Mouse (Mus musculus): Measurements from ENCODE around the gene Slc24a4.

The Slc24a4 gene

DNA sequence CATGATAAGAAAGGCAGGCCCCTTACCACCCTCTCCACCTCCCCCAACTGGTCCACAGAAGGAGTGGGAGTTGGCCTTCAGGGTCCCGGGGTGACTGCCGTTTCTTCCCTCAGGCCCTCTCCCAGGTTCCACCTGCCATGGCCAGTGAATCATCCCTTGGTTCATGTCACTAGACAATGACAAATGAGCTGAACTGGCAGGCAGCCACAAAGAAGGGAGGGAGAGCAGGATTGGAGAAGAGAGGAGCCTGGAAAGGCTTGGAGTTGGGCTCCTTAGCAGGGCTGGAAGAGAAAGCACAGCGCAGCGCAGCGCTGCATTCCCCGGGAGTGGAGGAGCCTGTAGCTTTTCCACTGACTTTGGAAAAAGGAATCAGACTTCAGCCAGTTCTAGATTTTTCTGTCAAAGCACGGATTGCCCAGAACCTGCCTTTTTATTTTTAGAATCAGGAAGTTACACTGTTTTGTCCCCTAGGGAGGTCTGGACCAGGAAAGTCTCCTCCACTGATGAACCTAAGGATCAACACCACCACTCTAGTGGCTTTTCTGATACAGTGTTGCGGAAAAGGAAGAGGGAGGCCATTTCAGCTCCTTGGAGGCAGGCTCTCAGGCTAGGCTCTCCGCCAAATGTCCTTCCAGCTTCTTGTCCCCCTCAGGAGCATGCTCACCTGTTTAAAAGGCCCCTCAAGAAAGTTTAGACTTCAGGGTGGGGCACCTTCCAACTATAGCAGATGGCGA lies 158.3 kb downstream of the Slc24a4 start:
- peak; percentile 75 for DNase-seq

DNA sequence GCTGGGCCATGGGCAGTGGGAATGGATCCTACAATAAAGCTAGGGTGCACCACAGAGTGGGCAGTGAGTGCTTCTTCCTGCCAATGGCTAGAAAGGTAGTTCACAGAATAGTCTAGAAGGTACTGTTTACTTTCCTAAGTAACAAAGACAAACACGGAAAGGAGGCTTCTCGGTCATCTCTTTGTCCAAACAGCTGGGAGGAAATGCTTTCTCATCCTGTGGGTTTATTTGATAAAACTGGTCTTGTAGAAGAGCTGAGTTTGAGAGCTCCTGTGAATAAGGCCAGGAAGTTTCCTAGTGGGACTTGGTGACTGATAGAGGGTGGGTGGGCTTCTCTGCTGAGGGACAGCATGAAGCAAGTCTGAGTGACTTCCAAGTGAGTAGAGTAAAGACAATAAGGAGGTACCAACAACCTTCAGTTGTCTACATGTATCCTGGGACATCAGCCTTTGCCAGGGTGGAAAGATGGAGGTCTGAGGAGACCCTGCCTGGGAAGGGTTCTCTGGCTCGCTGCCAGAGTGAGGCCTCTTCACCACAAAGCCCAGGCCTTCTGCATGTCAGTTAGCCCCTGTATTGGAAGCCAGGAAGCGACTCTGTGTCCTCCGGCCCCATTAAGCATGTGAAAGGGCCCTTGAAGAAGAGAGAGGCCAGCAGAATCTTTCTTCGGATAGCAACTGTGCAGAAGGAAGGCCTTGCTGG lies 159.5 kb downstream of the Slc24a4 start:
- DNase-seq = no peak

DNA sequence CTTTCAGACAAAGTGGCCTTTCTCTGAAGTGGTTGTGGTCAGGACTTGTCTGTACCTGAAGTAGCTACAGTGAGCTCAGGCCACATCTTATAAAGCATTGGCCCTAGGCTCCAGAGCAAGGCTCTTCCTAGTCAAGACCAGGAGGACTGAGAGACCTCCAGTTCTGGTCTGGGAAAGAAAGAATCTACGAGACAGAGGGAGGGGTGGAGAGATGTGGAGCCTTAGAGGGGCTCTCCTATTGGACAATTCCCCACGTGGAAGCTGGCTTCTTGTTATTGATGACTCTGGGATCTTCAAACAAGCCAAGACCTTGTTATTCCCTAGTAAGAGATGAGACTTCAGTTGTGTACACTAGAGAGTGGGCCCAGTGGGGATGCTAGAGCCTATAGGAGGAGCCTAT lies 160.3 kb downstream of the Slc24a4 start:
- DNase-seq = no peak

DNA sequence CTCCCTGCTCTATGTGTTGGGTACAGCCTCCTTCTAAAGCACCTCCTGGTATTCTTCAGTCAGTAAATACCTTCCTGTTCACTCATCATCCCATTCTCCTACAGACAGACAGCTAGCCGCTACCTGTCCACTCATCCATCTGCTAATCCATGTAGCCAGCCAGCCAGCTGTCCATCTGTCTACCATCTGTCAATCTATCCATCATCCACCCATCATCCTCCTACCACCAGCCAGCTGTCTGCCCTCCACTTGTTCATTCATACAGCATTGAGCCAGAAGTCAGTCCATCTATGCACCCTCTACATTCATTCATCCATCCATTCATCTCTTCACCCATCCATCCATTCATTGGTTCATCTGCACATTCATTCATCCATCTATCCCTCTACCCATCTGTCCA lies 161.0 kb downstream of the Slc24a4 start:
- DNase-seq = no peak

DNA sequence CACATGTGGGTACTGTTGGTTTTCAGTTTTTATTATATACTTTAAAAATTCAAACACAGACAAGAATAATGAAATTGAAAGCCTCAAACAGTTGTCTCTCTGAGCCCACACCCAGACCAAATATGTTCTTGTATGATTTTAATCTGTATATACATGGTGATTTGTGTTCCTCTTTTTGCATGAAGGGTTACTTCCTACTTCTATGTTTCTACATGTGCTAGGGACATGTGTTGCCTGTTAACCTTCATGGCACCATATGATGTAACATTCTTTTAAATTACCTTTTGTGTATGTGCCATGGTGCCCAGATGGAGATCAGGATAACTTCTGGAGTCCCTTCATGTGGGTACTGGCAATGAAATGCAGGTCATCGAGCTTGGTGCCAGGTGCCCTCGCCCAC lies 162.1 kb downstream of the Slc24a4 start:
- DNase-seq = no peak

DNA sequence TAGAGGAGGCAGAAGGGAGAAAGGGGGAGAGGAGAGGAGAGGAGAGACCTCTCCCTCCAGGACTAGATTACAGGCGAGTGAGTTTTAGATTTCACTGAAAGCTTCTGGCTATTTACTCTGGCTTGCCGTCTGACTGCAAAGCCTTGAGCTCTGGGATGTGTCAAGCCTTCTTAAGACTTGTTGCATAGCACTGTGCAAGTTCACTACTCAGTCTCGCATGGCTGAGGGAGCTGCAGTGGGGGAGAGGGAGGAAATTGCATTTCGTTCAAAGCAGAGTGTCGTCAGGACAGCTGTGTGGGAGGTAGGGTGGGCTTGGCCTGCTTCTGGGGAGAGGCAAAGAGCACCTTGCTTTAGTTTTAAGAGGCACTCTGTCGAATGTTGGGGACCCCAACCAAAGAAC lies 163.2 kb downstream of the Slc24a4 start:
- DNase-seq = no peak

DNA sequence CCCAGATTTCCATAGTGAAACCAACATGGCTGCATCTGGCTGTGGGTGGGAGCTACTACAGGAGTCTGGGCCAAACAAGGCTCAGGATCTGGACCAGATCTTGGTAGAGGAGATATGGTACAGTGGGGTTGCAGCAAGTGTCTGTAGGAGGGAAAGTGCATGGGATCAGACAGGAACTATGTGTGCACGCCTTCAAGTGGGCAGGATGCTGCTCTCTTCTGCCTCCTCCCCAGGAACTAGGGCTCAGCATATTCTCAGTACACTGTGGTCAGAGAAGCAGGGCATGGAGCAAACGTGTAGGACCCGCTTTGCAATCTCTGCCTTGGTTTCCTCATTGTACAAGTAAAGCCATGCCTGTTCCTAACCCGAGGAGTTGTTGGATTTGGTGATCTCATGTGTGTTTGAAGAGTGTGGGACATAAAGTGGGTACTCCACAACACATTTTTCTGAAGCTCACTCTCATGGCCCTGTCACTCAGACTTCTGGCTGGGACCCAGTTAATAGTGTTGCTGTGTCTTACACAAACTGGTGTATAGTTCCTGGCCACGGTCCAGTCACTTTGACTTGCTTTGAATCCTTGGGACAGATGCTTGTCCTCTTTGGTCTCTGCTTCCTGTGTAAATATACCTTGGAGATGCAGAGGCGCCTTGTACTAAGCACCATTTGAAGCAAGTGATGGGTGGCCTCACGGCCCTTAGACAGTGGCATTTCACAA lies 164.1 kb downstream of the Slc24a4 start:
- DNase-seq = no peak

DNA sequence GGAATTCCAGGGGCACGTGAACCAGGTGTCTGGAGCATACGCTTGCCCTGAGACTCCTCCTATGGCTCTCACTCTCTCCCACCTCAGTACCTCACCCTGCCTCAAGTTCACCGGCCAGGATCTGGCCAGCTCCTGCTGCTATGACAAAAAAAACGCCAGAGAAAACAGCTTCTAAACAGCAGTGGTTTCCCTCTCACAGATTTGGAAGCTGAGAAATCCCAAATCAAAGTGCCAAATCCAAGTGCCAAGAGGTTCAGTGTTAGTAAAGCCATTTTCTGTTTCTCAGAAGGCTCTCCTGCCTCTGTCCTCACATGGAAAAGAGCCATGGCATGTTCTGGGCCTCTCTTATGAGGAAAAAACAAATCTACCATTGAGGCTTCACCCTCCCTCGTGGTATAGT lies 166.1 kb downstream of the Slc24a4 start:
- no peak for DNase-seq

DNA sequence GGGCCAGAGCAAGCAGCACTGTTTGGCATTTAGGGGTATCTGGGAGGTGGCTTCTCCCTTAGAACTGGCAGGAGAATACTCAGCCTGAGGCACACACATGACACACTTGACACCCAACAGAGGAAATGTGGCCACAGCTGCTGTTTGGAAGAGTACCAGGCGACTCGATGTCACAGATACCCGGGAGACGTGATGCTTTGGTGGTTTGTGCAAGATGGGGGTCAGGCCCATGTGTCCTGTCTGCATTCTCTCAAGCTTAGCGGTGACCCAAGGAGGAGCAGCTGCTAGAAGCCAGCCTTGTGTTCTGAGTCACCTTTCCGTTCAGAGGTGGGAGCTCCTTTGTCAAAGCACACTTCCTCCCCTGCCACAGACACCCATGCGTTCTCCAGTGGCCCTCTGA lies 166.7 kb downstream of the Slc24a4 start:
- DNase-seq = no peak

DNA sequence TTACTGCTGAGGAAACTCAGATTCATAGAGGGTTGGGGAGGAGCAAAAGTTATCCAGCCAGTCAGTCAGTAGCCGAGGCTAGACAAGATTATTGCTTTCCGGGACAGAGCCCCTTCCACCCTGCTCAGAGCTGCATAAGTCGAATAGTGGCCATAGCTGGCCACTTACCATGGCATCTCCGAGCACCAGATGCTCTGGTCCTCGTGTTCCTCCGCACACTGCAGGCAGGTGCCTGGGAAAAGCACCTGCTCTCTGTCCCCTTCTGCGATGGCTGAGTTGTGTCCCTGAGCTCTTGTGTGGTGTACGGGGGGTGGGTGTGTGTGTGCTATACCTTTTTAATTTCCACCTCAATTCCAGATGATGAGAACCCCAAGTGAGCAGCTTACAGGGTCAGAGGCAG lies 167.1 kb downstream of the Slc24a4 start:
- DNase-seq = no peak

DNA sequence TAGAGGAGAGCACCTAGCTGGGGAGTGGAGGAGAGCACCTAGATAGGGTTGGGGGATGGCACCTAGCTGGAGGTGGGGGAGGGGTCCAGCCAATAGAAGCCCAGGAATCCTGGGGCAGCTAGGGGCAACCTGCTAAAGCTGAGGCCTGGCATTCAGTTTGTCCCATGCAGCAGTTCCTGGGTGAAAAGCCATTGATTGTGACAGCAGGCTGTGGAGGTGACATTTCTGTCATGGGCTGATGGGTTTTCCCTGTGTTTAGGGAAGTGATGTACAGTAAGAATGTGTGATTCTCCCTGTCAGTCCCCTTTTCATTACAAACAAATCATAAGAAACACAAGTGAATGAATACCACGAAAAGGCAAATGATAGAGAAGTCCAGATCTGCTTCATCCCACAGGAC lies 167.8 kb downstream of the Slc24a4 start:
- DNase-seq = no peak

DNA sequence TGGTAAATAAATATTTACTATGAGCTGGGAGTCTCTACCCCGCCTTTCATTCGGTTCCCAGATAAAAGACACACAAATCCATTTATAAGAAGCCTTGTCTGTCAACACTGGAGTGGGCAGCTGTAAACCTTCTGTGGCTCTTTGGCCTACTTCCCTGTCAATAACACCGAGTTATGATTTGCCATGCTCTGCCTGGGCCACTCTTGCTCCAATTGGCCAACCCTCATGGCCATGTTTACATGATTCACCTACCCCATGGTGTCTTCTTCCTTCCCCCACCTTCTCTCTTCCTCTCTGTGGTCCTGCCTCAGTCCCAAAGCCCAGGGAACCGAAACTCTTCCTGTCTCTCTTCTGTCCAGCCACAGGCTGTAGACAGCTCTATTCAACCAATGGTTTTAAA lies 168.4 kb downstream of the Slc24a4 start:
- no peak for DNase-seq

DNA sequence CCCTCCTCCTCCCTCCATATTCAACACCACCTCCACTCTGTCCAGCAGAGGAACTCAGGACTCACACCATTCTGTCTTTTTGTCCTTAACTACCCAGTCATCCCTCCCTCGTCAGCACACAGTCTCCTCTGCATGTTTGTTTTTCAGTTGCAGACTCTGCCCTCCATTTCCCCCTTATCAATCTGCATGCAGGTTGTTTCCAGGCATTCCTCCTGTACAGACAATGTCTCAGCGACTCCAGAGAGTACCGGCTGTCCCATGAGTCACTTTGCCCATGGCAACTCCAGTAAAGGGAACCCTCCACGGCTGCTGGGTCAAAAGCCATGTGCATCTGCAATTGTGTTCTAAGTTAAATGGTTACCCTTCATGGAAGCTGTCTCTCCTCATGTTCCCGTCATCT lies 170.7 kb downstream of the Slc24a4 start:
- no peak for DNase-seq

DNA sequence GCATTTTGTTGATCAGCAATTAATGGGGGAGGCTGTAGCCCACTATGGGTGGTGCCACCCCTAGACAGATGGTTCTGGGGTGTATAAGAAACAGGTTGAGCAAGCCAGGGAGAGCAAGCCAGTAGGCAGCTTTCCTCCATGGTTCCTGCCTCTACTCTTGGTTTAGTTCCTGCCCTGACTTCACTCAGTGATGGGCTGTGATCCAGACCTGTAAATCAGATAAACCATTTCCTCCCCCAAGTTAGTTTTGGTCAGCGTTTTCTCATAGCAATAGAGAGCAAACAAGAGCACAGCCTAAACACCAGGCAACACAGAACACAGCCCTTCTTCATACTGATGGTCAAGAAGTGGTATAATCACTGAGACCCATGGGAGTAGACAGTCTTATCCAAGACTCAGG lies 173.1 kb downstream of the Slc24a4 start:
- DNase-seq = no peak

DNA sequence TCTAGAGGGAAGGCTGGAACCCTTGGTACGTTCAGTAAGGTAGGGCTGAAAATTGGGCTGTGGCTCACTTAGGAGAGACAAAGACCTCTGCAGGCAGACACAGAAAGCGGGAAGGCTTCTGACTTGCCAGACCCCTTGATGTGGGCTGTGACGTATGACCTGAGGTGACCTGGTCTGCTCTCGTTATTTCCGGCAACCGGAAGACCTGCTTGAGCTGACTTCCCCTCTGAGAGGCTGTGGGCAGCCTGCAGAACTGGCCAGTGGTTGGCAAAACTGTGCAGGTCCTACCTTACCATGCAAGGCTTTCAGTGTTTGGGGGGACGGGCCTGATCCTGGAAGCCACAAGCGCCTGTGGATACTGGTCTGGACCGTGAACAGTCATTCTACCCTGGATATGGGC lies 173.8 kb downstream of the Slc24a4 start:
- DNase-seq = peak; percentile 37

DNA sequence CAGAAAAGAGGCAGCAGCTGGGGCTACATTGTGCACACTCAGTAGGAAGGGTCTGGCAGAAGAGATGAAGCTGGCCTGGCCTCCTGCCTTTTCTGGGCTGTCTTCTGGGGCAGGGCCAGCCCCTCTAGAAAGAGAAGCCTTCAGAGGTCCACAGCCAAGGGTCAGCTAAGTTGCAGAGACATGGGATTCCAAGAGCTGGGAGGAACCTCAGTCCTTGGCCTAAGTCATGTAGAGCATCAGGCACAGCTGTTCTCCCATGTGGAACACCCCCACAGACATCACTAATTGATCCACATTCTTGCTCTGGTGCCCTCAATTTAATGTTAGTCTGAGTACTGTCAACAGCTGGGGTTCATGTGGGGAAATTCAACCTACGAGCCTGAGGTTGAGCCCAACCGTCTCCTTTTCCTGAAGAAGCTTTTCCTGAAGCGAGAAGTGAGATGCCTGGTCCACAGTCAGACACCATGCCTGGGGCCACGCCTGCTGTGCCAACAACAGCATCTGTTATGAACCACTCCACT lies 174.4 kb downstream of the Slc24a4 start:
- DNase-seq = peak; percentile 47

DNA sequence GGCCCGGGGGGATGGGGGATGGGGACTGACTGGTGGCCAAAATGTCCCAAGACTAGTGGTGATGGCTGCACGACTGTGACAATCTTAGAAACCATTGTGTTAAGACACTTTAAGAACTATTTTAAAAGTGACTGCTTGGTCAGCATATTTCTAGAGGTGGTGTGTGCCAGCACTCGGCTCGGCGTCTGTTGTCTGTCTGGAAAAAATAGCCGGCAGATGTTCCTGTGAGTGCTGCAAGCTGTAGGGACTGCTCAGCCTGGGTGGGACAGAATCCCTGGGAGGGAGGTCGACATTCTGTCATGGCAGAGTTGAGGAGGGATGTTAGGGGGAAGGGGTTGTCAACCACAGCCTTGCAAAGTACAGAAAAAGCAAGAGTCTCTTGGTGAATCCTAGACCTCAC lies 175.3 kb downstream of the Slc24a4 start:
- no peak for DNase-seq

DNA sequence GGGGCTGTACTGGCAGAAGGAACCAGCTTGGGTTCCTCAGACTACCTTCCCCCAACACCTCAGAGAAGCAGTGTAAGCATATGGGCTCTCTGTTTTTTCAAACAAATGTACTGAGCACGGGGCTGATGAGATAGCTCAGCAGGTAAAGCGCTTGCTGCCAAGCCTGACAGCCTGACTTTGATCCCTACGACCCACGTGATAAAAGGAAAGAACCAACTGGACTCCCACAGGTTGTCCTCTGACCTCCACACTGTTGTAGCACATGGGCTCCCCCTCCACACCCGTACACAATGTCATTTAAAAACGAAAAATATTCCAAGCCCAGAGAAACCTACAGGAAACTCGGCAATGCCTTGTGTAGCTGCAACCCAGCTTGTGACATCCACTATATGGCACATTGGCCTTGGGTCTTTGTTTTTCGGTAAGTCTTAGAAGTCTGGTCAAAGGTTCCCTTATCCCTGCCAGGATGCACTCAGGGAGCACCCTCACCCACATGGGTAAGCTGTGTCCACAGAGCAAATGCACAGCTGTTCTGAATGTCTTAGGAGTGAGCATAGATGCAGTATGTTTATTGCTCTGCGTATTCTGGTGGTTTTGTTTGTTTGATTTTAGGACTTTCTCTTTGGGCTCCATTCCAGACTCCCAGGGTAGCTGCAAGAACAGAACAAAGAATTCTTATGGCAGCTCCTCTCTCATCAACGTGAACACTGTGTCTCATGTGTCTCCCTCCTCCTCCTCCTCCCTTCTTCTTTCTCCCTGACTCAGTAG lies 176.7 kb downstream of the Slc24a4 start:
- DNase-seq = peak; percentile 72

DNA sequence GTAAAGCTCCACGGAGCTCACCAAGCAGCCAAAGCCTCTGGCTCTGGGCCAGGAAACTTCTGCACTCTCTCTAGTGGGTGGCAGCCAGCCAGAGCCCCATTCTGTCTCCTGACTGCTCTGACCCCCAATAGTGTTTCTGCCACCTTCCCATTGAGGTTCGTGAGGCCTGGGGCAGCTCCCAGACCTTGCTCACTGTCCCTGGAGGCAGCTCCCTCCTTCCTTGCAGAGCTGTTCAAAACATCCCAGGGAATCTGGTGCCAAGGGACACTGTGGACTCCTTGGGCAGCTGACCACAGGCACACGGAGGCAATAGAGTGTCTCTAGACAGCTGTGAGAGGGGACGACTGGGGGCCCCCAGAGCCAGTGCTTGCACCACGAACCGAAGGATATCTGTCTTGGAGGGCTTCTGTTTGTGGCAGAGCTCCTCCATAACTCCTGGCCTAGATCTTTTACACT lies 179.5 kb downstream of the Slc24a4 start:
- peak; percentile 72 for DNase-seq

DNA sequence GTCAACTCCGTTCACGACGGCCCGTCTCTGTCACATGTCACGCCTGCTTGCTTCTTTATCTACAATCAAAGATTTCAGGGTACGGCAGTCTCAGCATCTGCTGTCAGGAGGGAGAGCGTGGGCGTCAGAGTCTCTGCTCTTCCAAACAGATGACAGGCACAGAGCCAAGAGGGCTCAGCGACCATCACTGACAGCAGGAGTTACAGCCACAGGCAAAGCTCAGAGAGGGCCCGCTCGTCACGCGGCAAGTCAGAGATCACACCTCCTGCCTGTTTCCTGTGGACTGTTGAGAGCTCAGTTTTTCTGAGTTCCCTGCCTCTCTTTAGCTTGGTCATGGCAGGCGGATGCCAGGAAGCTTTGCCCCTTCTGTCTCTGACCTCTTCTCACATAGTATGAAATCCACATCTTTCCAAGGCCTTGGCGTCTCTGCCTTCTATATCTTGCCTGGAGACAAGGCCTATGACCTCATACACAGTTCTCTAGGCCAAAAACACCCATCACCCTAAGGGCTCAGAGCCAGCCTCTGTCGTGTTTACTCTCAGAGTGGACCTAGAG lies 180.0 kb downstream of the Slc24a4 start:
- peak; percentile 54 for DNase-seq

DNA sequence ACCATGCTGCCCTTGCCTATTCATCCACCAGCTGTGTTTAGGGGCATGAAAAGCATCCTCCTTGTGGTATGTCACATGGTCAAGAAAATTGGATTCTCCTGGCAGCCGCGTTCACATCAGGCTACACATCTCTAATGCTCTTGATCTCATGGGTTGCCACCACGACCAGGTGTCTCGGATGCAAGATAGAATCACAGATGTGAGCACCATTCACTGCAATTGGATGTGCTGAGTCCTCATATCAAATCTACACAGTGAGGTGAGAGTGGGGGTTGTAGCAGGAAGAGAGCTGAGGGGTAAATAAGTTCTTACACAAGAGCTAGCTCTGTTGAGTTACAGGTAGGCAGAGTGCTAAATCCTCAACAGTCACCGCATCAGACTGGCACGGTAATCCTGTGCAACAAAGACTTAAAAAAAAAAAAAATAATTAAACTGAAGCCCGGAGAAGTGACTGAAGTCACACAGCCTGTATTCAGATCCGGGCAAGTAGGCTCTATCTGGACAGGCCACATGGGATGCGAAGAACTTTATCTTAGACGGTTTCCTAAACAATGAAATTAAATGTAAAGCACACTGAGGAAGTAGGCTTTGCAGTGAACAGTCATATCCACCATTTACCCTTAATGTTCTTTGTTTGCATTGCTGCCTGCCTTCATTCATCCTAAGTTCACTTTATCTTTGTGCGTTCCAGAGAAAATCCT lies 180.7 kb downstream of the Slc24a4 start:
- no peak for DNase-seq

DNA sequence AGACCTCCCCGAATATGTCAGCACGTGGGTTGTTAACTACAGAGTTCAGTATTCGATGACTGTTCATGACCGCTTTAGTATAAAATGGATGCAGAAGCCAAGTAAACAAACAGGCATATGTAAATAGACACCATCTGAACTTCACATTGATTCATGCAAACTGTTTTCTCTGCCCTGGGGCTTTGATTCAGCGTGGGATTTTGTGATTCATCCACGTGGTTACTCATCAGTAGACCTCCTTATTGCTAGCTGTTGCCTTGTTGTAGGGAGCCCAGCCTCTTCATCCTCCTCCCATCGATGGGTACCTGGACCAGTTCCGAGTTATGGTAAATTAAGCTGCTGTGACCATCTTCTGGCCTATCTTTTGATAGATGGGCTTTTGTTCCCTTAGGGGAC lies 181.3 kb downstream of the Slc24a4 start:
- DNase-seq = no peak

Data from kidney, adult 18-20 months (tissue).